Comparison of ENCODE assay signal across 8 mouse cellular contexts in genomic region chr1:193172991-193173809, GRCm38 (mm10). TPM values are rescaled to one million over a fixed set of nuclear protein-coding genes. Genes with fewer than 3 reads are reported as not detected.
DNase-seq lines count a peak whose midpoint lies in the region; ATAC-seq lines count a peak whose summit lies in the region.

No protein-coding gene starts in this region.

- peak; percentile 99 for DNase-seq in adipocyte (ENCODE audit: low spot score)
- DNase-seq in embryo, embryonic 10 days (ENCODE audit: low spot score): peak; percentile 99
- peak; percentile 90 for DNase-seq in gastrocnemius, postnatal 10 days
- peak; percentile 100 for DNase-seq in induced T-regulatory cell, adult 2 months (ENCODE audit: low read depth)
- DNase-seq in left cerebral cortex, adult 9 months (ENCODE audit: low spot score in 2 of 2): peak; percentile 94 to 97
- peak; percentile 90 for DNase-seq in right cerebral cortex, postnatal 14 days
- DNase-seq in urinary bladder, postnatal 36 days (ENCODE audit: low spot score in 2 of 2): peak; percentile 94 to 96

- ATAC-seq in megakaryocyte progenitor cell, adult 5-6 weeks (replicated peaks; ENCODE audit: poor library complexity): peak; percentile 83

RNA-seq across cellular contexts. Expression of gene A130010J15Rik, which starts 5.4 kb away (rescaled TPM):
- 1 to 10 TPM; 3.8 to 5.3 TPM for total RNA-seq in gastrocnemius, postnatal 10 days (2021)
- 5.1 and 6.5 TPM in 2 replicates for total RNA-seq in megakaryocyte progenitor cell, adult 5-6 weeks (2015)
- 11.8 and 14.0 TPM in 2 replicates for total RNA-seq in megakaryocyte progenitor cell, adult 5-6 weeks (2017)

RNA-seq across cellular contexts. Expression of gene Irf6, which starts 20.3 kb away (rescaled TPM):
- 1 to 10 TPM; 2.7 to 2.8 TPM for total RNA-seq in gastrocnemius, postnatal 10 days (2021)
- 0.10 and 0.89 TPM in 2 replicates for total RNA-seq in megakaryocyte progenitor cell, adult 5-6 weeks (2015)
- 0.10 and 0.46 TPM in 2 replicates for total RNA-seq in megakaryocyte progenitor cell, adult 5-6 weeks (2017)

RNA-seq across cellular contexts. Expression of gene Traf3ip3, which starts 28.3 kb away (rescaled TPM):
- 10 to 100 TPM; 20.9 to 24.1 TPM for total RNA-seq in gastrocnemius, postnatal 10 days (2021)
- total RNA-seq in megakaryocyte progenitor cell, adult 5-6 weeks (2015): 40.9 and 44.1 TPM in 2 replicates
- total RNA-seq in megakaryocyte progenitor cell, adult 5-6 weeks (2017): 75.9 and 85.8 TPM in 2 replicates

RNA-seq across cellular contexts. Expression of gene Lamb3, which starts 34.3 kb away (rescaled TPM):
- total RNA-seq in gastrocnemius, postnatal 10 days (2021): 1 to 10 TPM; 1.2 to 2.0 TPM
- 5.7 and 8.8 TPM in 2 replicates for total RNA-seq in megakaryocyte progenitor cell, adult 5-6 weeks (2015)
- total RNA-seq in megakaryocyte progenitor cell, adult 5-6 weeks (2017): 1.9 and 9.7 TPM in 2 replicates

RNA-seq across cellular contexts. Expression of gene Diexf, which starts 43.1 kb away (rescaled TPM):
- 10 to 100 TPM in 1 of 2 experiments, 1 to 10 TPM in 1; 9.2 to 12.9 TPM for total RNA-seq in gastrocnemius, postnatal 10 days (2021)
- total RNA-seq in megakaryocyte progenitor cell, adult 5-6 weeks (2015): 11.3 and 15.1 TPM in 2 replicates
- 20.7 and 33.6 TPM in 2 replicates for total RNA-seq in megakaryocyte progenitor cell, adult 5-6 weeks (2017)

Comparison
In these comparisons a context has a peak if more than half of its experiments do, and no peak if none do; other contexts are left out.
1. Peak in every context shown above with its lines: DNase-seq and ATAC-seq.